Mouse (Mus musculus): ENCODE results near the gene Slu7.
A peak's percentile ranks its signal among the peaks of the same experiment; 100 is the strongest.

Gene Slu7

DNA sequence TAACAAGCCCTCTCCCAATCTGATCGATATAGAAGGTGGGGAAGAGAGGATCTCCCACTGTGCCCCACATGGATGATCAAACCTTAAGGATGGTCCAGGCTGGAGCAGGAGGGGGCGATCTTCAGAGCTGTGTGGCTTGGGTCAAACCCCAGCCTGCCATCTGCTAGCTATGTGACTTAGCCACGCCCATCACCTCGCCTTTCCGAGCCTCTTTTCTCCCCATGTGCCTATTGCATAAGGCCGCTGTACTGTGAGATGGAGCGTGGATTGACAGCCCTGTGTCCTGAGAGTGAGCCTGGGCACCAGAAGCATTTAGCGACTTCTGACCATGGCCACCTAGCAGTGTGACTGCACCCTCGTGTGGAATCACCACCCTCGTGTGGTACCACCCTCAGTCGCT, 51.1 kb downstream of the Slu7 start:
- DNase-seq (ENCODE audit: low spot score), result no peak

DNA sequence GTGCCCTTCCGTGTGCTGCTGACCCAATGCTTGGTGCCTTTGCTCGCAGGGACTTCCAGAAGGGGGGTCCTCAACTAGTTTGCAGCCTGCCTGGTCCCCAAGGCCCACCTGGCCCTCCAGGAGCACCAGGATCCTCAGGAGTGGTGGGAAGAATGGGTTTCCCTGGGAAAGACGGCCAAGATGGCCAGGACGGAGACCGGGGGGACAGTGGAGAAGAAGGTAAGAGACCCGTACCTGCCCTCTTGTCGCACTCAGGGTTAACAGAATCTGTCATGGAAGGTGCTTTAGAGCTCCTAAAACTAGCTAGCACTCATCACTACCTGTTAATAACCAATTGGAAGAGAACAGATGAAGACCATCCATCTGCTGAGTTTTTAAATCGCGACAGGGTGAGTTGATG, 52.3 kb downstream of the Slu7 start:
- no peak for DNase-seq (ENCODE audit: low spot score)

DNA sequence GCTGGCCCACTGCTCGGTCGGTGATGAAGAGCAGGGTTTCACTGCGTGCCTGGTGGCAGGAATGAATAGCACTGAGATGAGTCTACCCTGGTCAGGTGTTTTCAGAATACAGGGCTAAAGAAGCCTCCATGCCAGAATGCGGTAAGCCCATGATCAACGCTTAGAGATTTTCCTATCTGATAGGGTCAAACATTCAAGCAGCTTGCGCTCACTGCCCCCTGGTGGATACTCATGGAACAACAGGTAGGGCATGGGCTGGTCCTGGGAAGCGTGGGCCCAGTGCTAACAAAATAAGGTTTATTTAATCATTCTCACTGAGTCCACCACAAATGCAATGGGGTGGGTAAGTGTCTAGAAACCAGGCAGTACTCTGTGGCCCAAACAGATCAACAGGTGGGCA, 59.1 kb downstream of the Slu7 start:
- peak; percentile 36 for DNase-seq (ENCODE audit: low spot score)

DNA sequence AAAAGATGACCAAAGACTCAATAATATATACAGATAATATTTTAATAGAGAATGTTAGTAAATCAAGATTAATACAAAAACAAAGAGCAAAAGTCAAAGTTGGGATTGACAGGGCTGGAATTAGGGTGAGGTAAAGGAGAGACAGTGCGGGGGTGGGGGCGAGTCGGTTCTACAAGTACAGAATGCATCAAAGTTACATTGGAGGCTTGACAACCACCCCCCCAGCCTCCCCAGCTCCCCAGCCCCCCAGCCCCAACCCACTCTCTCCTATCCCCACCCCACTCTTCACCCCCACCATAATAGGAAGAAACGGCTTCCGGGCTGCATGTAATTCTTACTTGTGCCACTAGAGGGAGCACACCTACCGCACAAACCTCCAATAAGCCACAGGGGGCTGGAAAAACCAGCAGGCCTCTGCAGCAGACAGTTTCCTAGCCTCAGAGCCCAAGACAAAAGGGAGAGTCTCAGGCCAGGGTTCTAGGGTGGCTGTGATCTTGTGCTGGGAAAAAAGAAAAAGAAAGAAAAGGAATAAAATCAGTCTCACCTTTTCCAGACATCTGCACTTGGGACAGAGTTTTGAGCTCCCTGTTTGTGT, 60.4 kb downstream of the Slu7 start:
- peak; percentile 53 for DNase-seq (ENCODE audit: low spot score)

DNA sequence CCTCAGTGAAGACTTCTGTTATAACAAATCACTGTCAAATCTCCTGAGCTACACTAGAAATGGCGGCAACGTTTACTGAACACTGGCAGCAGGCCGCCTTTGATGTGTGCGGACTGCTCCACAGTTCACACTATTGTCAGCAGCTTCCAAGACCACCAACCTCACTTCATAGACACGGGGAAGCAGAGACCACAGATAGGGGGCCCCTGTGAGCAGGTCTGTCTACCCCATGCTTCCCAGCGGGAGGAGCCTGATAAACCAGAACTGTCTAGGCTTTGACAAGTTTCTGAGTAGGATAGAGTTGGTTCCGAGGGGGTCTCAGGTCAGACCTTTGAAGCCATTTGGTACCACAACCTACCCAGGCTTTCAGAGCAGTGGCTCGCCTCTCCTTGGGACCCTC, 61.5 kb downstream of the Slu7 start:
- DNase-seq (ENCODE audit: low spot score), result no peak

DNA sequence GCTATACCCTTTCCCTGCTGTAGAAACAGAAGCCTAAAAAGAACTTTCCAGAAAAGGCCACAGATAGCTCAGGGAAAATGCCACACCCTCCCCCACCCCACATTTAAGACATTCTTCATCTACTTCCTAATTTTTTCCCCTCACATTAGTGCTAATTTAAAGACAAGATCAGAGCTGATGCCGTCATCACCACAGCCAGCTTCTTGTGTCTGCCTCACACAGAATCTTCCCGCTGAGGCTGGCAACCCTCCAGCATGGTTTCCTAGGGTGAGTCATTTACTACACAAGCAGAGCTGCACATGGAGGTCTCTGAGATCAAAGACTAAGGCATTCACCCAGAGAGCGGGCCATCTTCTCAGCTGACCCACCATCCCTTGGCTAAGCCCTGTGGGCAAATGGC, 62.0 kb downstream of the Slu7 start:
- no peak for DNase-seq (ENCODE audit: low spot score)
